In the genomic region with DNA sequence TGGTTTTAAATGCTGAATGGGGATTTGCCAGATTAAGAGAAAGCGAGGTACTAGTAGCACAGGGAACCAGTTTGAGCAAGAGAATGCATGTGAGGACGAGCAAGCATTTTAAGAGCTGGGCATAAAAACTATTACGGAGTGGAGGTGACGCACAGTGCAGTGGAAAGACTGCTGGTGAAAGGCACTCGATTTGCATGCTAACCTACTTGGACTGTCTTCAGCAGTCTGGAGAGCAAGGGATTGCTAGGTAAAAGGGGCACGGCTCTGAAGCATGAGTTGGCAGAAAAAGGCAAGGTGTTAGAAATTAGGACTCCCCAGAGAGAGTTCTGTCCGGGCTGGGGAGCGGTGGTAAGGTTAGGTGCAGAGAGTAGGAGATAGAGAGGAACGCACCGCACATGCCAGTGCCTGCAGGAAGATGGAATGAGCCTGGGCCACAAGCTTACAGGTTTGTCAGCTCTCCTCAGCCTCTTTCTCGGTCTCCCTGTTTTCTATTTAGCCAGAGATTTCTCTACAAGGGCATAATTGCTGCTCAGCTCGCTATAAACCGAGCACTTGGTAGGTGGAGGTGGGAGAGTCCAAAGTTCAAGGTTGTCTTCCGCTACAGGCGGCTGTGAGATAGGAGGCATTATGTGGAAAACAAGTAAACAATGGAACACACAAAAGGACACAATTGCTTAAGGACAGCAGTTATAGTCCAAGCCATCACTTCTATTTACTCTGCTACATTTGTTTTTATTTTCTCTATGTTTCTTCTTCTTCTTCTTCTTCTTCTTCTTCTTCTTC, we compare ENCODE assay signal across 26 mouse cellular contexts. TPM values are rescaled to one million over a fixed set of nuclear protein-coding genes. Genes with fewer than 3 reads are reported as not detected.
DNase-seq lines count a peak whose midpoint lies in the region; ATAC-seq and TF ChIP-seq lines count a peak whose summit lies in the region.
"Had no signal": no experiment of that assay in that cellular context is flagged by ENCODE, and none has a peak within 500 bp of the region (broad histone marks: within the 10 kb centered on the region; RNA-seq: fewer than 3 reads in every experiment).

No protein-coding gene starts in this region.

- no peaks in the 10 kb centered on the region for H3K27me3 ChIP-seq in CH12.LX (replicated peaks)
- no peaks in the 10 kb centered on the region for H3K27me3 ChIP-seq in limb, embryonic 15.5 days
- H3K27me3 ChIP-seq: forebrain, embryonic 13.5 days; lung, embryonic 15.5 days; midbrain, embryonic 15.5 days; neural tube, embryonic 15.5 days; stomach, embryonic 15.5 days had no signal

- no peaks in the 10 kb centered on the region for H3K79me2 ChIP-seq in CH12.LX (replicated peaks; ENCODE audit: control insufficient read depth, extremely low read depth, insufficient read depth, poor library complexity, severe bottlenecking)

- TF ChIP-seq POLR2A in CH12.LX (IDR thresholded peaks at IDR 0.05; ENCODE audit: low read depth, low read length): no peak

- no peaks in the 10 kb centered on the region for H3K9me3 ChIP-seq in CH12.LX (replicated peaks; ENCODE audit: low read length)
- H3K9me3 ChIP-seq in limb, embryonic 15.5 days: no peaks in the 10 kb centered on the region
- H3K9me3 ChIP-seq: forebrain, embryonic 13.5 days; lung, embryonic 15.5 days; midbrain, embryonic 15.5 days; neural tube, embryonic 15.5 days; stomach, embryonic 15.5 days had no signal

- no peaks in the 10 kb centered on the region for H3K36me3 ChIP-seq in CH12.LX (replicated peaks in 1 of 2; ENCODE audit: control insufficient read depth in 1 of 2, insufficient read depth in 1 of 2, low read length in 1 of 2)
- no peaks in the 10 kb centered on the region for H3K36me3 ChIP-seq in limb, embryonic 15.5 days
- H3K36me3 ChIP-seq: lung, embryonic 15.5 days; midbrain, embryonic 15.5 days; neural tube, embryonic 15.5 days; stomach, embryonic 15.5 days had no signal

- no peak for ATAC-seq in limb, embryonic 15.5 days (ENCODE audit: insufficient number of reproducible peaks, low FRiP score, low TSS enrichment, low read depth)
- ATAC-seq: forebrain, embryonic 13.5 days; midbrain, embryonic 15.5 days had no signal

- H3K27ac ChIP-seq in CH12.LX (ENCODE audit: insufficient read depth, low read depth): no peak overlapping the region
- H3K27ac ChIP-seq in brown adipose tissue, adult 24 weeks (replicated peaks; ENCODE audit: low read depth, low read length): peak overlapping the region; percentile 78
- peak overlapping the region; percentile 72 for H3K27ac ChIP-seq in limb, embryonic 15.5 days
- H3K27ac ChIP-seq: forebrain, embryonic 13.5 days; heart, adult 2 months; hindbrain, embryonic 14.5 days; left cerebral cortex, adult 2 months; liver, embryonic 14.5 days; lung, embryonic 15.5 days; midbrain, embryonic 15.5 days; neural tube, embryonic 15.5 days; stomach, embryonic 15.5 days had no signal

- DNase-seq in adrenal gland, postnatal 10 days: peak; percentile 21
- no peak for DNase-seq in adrenal gland, adult 2 months
- DNase-seq in CH12.LX (ENCODE audit: extremely low read depth): no peak
- DNase-seq in cerebellum, adult 18-20 months: no peak
- DNase-seq in cerebellum, postnatal 10 days: no peak
- no peak for DNase-seq in kidney, adult 8-10 months
- DNase-seq: adrenal gland, postnatal 25 days; cerebellum, adult 11-12 months; cerebellum, postnatal 36 days; gastrocnemius, postnatal 14 days; heart, adult 2 months; heart, postnatal 36 days; kidney, postnatal 10 days; right cerebral cortex, postnatal 14 days; thymus, postnatal 14 days had no signal

- TF ChIP-seq RAD21 in CH12.LX (IDR thresholded peaks at IDR 0.05; ENCODE audit: low read depth, low read length): no peak

- 34% methylated on average over 15 of the region's 15 CpGs for WGBS in limb, embryonic 15.5 days

- peak overlapping the region; percentile 29 for H3K4me2 ChIP-seq in CH12.LX (ENCODE audit: insufficient read depth, low read depth, poor library complexity, severe bottlenecking)
- H3K4me2 ChIP-seq in limb, embryonic 15.5 days: no peak overlapping the region
- H3K4me2 ChIP-seq: forebrain, embryonic 13.5 days; hindbrain, embryonic 14.5 days; lung, embryonic 15.5 days; midbrain, embryonic 15.5 days; neural tube, embryonic 15.5 days; stomach, embryonic 15.5 days had no signal

- no peak overlapping the region for H3K4me3 ChIP-seq in CH12.LX (replicated peaks in 1 of 3; ENCODE audit: low read depth in 2 of 3, low read length in 2 of 3, poor library complexity in 1 of 3)
- H3K4me3 ChIP-seq in brown adipose tissue, adult 24 weeks (ENCODE audit: insufficient read depth, low read depth, low read length): peak overlapping the region; percentile 45
- no peak overlapping the region for H3K4me3 ChIP-seq in limb, embryonic 15.5 days
- H3K4me3 ChIP-seq: erythroblast, embryonic 14.5 days; forebrain, embryonic 13.5 days; heart, adult 2 months; left cerebral cortex, adult 2 months; lung, embryonic 15.5 days; midbrain, embryonic 15.5 days; neural tube, embryonic 15.5 days; stomach, embryonic 15.5 days had no signal

- TF ChIP-seq EP300 in CH12.LX (IDR thresholded peaks at IDR 0.05; ENCODE audit: low read length): no peak

- no peak overlapping the region for H3K9ac ChIP-seq in CH12.LX (ENCODE audit: insufficient read depth, low read depth)
- H3K9ac ChIP-seq in limb, embryonic 15.5 days: no peak overlapping the region
- H3K9ac ChIP-seq: forebrain, embryonic 13.5 days; hindbrain, embryonic 14.5 days; liver, embryonic 14.5 days; lung, embryonic 15.5 days; midbrain, embryonic 15.5 days; neural tube, embryonic 15.5 days; stomach, embryonic 15.5 days had no signal

- peaks cover 0 to 39% of the 10 kb centered on the region in 2 experiments; a peak in 2 of 4 replicates for H3K4me1 ChIP-seq in CH12.LX (ENCODE audit: control insufficient read depth in 1 of 2, insufficient read depth in 2 of 2)
- H3K4me1 ChIP-seq in brown adipose tissue, adult 24 weeks (ENCODE audit: control insufficient read depth, insufficient read depth, insufficient read length, low read length): no peaks in the 10 kb centered on the region; the same call in 1 of the 2 replicates
- H3K4me1 ChIP-seq in limb, embryonic 15.5 days: peaks cover 5% of the 10 kb centered on the region; the same call in 1 of the 2 replicates
- H3K4me1 ChIP-seq: forebrain, embryonic 13.5 days; lung, embryonic 15.5 days; midbrain, embryonic 15.5 days; neural tube, embryonic 15.5 days; stomach, embryonic 15.5 days had no signal

- no peak for TF ChIP-seq CTCF in CH12.LX (conservative IDR thresholded peaks at IDR 0.05 in 1 of 2, IDR thresholded peaks at IDR 0.05 in 1 of 2; ENCODE audit: low read depth in 2 of 2, low read length in 2 of 2)

- dilution Hi-C loops in CH12.LX (cut with MboI; ENCODE audit: extremely low pct_ligation_motif_present, extremely low pct_unique_long_range_greater_than_20kb, low sequenced_read_pairs): no loop called here

- in situ Hi-C loops in CH12.LX (cut with MboI; ENCODE audit: low pct_ligation_motif_present, low pct_unique_long_range_greater_than_20kb, low sequenced_read_pairs): no loop called here

TF ChIP-seq in CH12.LX, 34 proteins besides CTCF, POLR2A, EP300 and RAD21:
- TF ChIP-seq UBTF (IDR thresholded peaks at IDR 0.05; ENCODE audit: low read depth, low read length) (no peak), ZKSCAN1 (IDR thresholded peaks at IDR 0.05; ENCODE audit: borderline replicate concordance, low read depth, low read length) (no peak), IRF4 (IDR thresholded peaks at IDR 0.05; ENCODE audit: low read depth, low read length) (no peak), ZMIZ1 (IDR thresholded peaks at IDR 0.05; ENCODE audit: low read depth, low read length) (no peak), USF1 (IDR thresholded peaks at IDR 0.05; ENCODE audit: low read depth, low read length) (no peak), RCOR1 (conservative IDR thresholded peaks at IDR 0.05; ENCODE audit: low read depth, low read length) (no peak), MAFK (IDR thresholded peaks at IDR 0.05; ENCODE audit: insufficient replicate concordance, low read length) (no peak), PAX5 (IDR thresholded peaks at IDR 0.05; ENCODE audit: low read length) (no peak), NRF1 (IDR thresholded peaks at IDR 0.05; ENCODE audit: low read depth, low read length) (no peak), USF2 (conservative IDR thresholded peaks at IDR 0.05; ENCODE audit: low read depth, low read length) (no peak), CHD2 (IDR thresholded peaks at IDR 0.05; ENCODE audit: low read length) (no peak), SMC3 (IDR thresholded peaks at IDR 0.05; ENCODE audit: low read depth, low read length) (no peak)

RNA-seq across cellular contexts. Expression of a gene that starts 48.1 kb away (rescaled TPM):
- total RNA-seq in adrenal gland, postnatal 10 days (2021): 100 to 1,000 TPM; 127 to 156 TPM
- 100 to 1,000 TPM; 164 to 450 TPM for total RNA-seq in adrenal gland, adult 2 months (2021)
- 15.2 and 26.8 TPM in 2 replicates for polyA plus RNA-seq in adrenal gland, adult 2 months (2012; rRNA removed)
- total RNA-seq in CH12.LX (2012; rRNA removed): 37.3 and 45.0 TPM in 2 replicates
- total RNA-seq in CH12.LX (2014; rRNA removed): 20.6 and 26.0 TPM in 2 replicates
- polyA plus RNA-seq in CH12.LX (2012; ENCODE audit: insufficient read length, low read depth): 24.0 and 31.2 TPM in 2 replicates
- polyA plus RNA-seq in brown adipose tissue, adult 24 weeks (2012; ENCODE audit: insufficient read depth, insufficient read length, missing spikeins): 211 and 395 TPM in 2 replicates
- 435 and 448 TPM in 2 replicates for polyA plus RNA-seq in limb, embryonic 15.5 days (2015; fragmentation: Nextera tagmentation; extraction: Ambion mirVana)
- polyA plus RNA-seq: erythroblast, embryonic 14.5 days had no signal
